Mouse (Mus musculus) CH12.LX (cell line): Measurements from ENCODE around the gene Mroh8. TPM values are rescaled to one million over a fixed set of nuclear protein-coding genes. Genes with fewer than 3 reads are reported as not detected.

ENCODE experiments used
- DNase-seq: peaks from one replicate; pipeline ENCODE4 v3.0.0-alpha.2; 2013; ENCODE audit errors: extremely low read depth
- H3K27ac ChIP-seq: 2 replicates; pipeline ENCODE4 v1.5.1; 2012; ENCODE audit warnings: low read depth, mild to moderate bottlenecking, control low read depth, moderate library complexity; ENCODE audit not compliant: insufficient read depth
- H3K27me3 ChIP-seq: replicated peaks from 2 replicates; pipeline ENCODE3; 2012; ENCODE audit warnings: inconsistent platforms
- H3K36me3 ChIP-seq, 2 experiments: replicated peaks in 1 of 2; 2 replicates each; pipeline versions ENCODE3 to v1.6.1; 2012; ENCODE audit warnings: inconsistent platforms in 1 of 2, low read length in 1 of 2, mild to moderate bottlenecking in 1 of 2, mixed read lengths in 1 of 2, moderate library complexity in 1 of 2; ENCODE audit not compliant: control insufficient read depth in 1 of 2, insufficient read depth in 1 of 2
- H3K4me1 ChIP-seq, 2 experiments: 2 replicates each; pipeline ENCODE4 v1.6.1; 2012; ENCODE audit warnings: inconsistent platforms in 1 of 2, moderate library complexity in 1 of 2; ENCODE audit not compliant: insufficient read depth in 2 of 2, control insufficient read depth in 1 of 2
- H3K4me2 ChIP-seq: 2 replicates; pipeline ENCODE4 v1.6.1; 2012; ENCODE audit warnings: low read depth, mild to moderate bottlenecking, control low read depth; ENCODE audit not compliant: poor library complexity, insufficient read depth, severe bottlenecking
- H3K4me3 ChIP-seq, 3 experiments: fragments of 150-350 bp in 1 of 3; sonication (generic) in 1 of 3; replicated peaks in 1 of 3; 2 replicates each; pipeline versions ENCODE3 to v1.5.1; 2011 to 2012; ENCODE audit warnings: low read depth in 2 of 3, low read length in 2 of 3, mild to moderate bottlenecking in 2 of 3, moderate library complexity in 2 of 3, control low read depth in 1 of 3, improper control_type of control experiment in 1 of 3, inconsistent platforms in 1 of 3, mixed read lengths in 1 of 3; ENCODE audit not compliant: poor library complexity in 1 of 3
- H3K79me2 ChIP-seq: replicated peaks from 2 replicates; pipeline ENCODE4 v1.6.1; 2012; ENCODE audit warnings: mild to moderate bottlenecking, moderate library complexity; ENCODE audit not compliant: control insufficient read depth, poor library complexity, insufficient read depth, severe bottlenecking; ENCODE audit errors: extremely low read depth
- H3K9ac ChIP-seq: 2 replicates; pipeline ENCODE4 v1.6.1; 2012; ENCODE audit warnings: low read depth, mild to moderate bottlenecking, control low read depth, moderate library complexity; ENCODE audit not compliant: insufficient read depth
- H3K9me3 ChIP-seq: replicated peaks from 2 replicates; pipeline ENCODE3; 2012; ENCODE audit warnings: low read length, inconsistent platforms, mixed read lengths
- BHLHE40 ChIP-seq: IDR thresholded peaks from 2 replicates; pipeline ENCODE4 v1.6.1; 2011; ENCODE audit warnings: mild to moderate bottlenecking, low read depth, low read length, improper control_type of control experiment
- CHD1 ChIP-seq: IDR thresholded peaks from 2 replicates; pipeline ENCODE4 v1.6.1; 2012; ENCODE audit warnings: low read depth, low read length, improper control_type of control experiment, inconsistent platforms
- ELF1 ChIP-seq: IDR thresholded peaks from 2 replicates; pipeline ENCODE4 v1.6.1; 2014; ENCODE audit warnings: low read depth, mild to moderate bottlenecking, inconsistent platforms, low read length, improper control_type of control experiment
- GABPA ChIP-seq: IDR thresholded peaks from 2 replicates; pipeline ENCODE4 v1.6.1; 2012; ENCODE audit warnings: low read depth, low read length, improper control_type of control experiment, inconsistent platforms; ENCODE audit not compliant: insufficient replicate concordance
- IRF4 ChIP-seq: IDR thresholded peaks from 2 replicates; pipeline ENCODE4 v1.6.1; 2014; ENCODE audit warnings: low read depth, mild to moderate bottlenecking, inconsistent platforms, low read length, improper control_type of control experiment
- JUN ChIP-seq: IDR thresholded peaks from 2 replicates; pipeline ENCODE4 v1.6.1; 2011; ENCODE audit warnings: low read depth, mild to moderate bottlenecking, low read length, improper control_type of control experiment, moderate library complexity; ENCODE audit not compliant: insufficient read depth
- JUND ChIP-seq: conservative IDR thresholded peaks from 2 replicates; pipeline ENCODE4 v1.6.1; 2011; ENCODE audit warnings: low read depth, low read length, improper control_type of control experiment
- MAFK ChIP-seq: IDR thresholded peaks from 2 replicates; pipeline ENCODE4 v1.6.1; 2011; ENCODE audit warnings: low read length, improper control_type of control experiment; ENCODE audit not compliant: insufficient replicate concordance
- MAX ChIP-seq: IDR thresholded peaks from 2 replicates; pipeline ENCODE4 v1.6.1; 2011; ENCODE audit warnings: low read length, improper control_type of control experiment
- MXI1 ChIP-seq: IDR thresholded peaks from 2 replicates; pipeline ENCODE4 v1.6.1; 2011; ENCODE audit warnings: mild to moderate bottlenecking, low read depth, low read length, improper control_type of control experiment
- MYC ChIP-seq: IDR thresholded peaks from 2 replicates; pipeline ENCODE4 v1.6.1; 2011; ENCODE audit warnings: low read depth, mild to moderate bottlenecking, improper control_type of control experiment, low read length
- SIN3A ChIP-seq: IDR thresholded peaks from 2 replicates; pipeline ENCODE4 v1.6.1; 2012; ENCODE audit warnings: low read length, improper control_type of control experiment, inconsistent platforms
- TBP ChIP-seq: conservative IDR thresholded peaks from 2 replicates; pipeline ENCODE4 v1.6.1; 2011; ENCODE audit warnings: low read depth, low read length, improper control_type of control experiment
- TCF12 ChIP-seq: IDR thresholded peaks from 2 replicates; pipeline ENCODE4 v1.6.1; 2014; ENCODE audit warnings: low read depth, mild to moderate bottlenecking, inconsistent platforms, low read length, improper control_type of control experiment
- ZNF384 ChIP-seq: IDR thresholded peaks from 2 replicates; pipeline ENCODE4 v1.6.1; 2012; ENCODE audit warnings: low read depth, low read length, improper control_type of control experiment, inconsistent platforms
- dilution Hi-C: fragments of 300-500 bp; cut with MboI; formaldehyde crosslinking; loops from 2 replicates; pipeline ENCODE4 v1.14.3; 2020; ENCODE audit warnings: low sequenced_read_pairs; ENCODE audit not compliant: extremely low pct_unique_long_range_greater_than_20kb, extremely low pct_ligation_motif_present
- in situ Hi-C: fragments of 300-500 bp; cut with MboI; formaldehyde crosslinking; loops from 3 replicates; pipeline ENCODE4 v1.14.3; 2019; ENCODE audit warnings: low sequenced_read_pairs, low pct_ligation_motif_present, low pct_unique_long_range_greater_than_20kb, mixed read lengths
- polyA plus RNA-seq: library from polyadenylated mRNA; unstranded; fragments of >175 nt; gene quantifications from 2 replicates; pipeline ENCODE4 v1.2.1, GENCODE M21; 2012; ENCODE audit warnings: low read depth; ENCODE audit not compliant: insufficient read length
- total RNA-seq, 2 experiments: library from RNA; depleted of rRNA; stranded (reverse); fragments of 300-350 nt in 1 of 2; fragments of >200 nt in 1 of 2; gene quantifications; 2 replicates each; pipeline ENCODE4 v1.2.3; 2012 to 2014

The Mroh8 gene
- total and polyA plus RNA-seq, 3 experiments = 0.25 to 0.41 TPM; not detected in 1

GRCm38 (mm10) chr2:157203026-157203425, 76.3 kb downstream of the Mroh8 start:
- Histone ChIP-seq H3K4me3 (peak overlapping the region in 2 of 3 experiments; percentile 26 to 64), H3K9me3 (peaks cover 12% of the 10 kb centered on the region)
- DNase-seq = no peak
- no peak for TF ChIP-seq JUND
- no peak for TF ChIP-seq MAFK
- TF ChIP-seq CHD1 = no peak
- TF ChIP-seq BHLHE40 = no peak
- TF ChIP-seq ZNF384 = peak; percentile 53
- no peak for TF ChIP-seq TBP
- TF ChIP-seq TCF12 = no peak
- TF ChIP-seq SIN3A = no peak
- TF ChIP-seq, all 38 proteins: peak for 1
- dilution Hi-C loops (no loop called here), in situ Hi-C loops (loop anchor here (10.0 kb wide), 2 partner anchors 132 to 372 kb away; partner anchors contain the start of gene Blcap)
- Histone ChIP-seq H3K27ac (no peak overlapping the region), H3K79me2 (peaks cover 14% of the 10 kb centered on the region), H3K9ac (peak overlapping the region; percentile 92; the same call in 1 of the 2 replicates), H3K4me2 (peak overlapping the region; percentile 84), H3K27me3 (no peaks in the 10 kb centered on the region), H3K36me3 (peaks cover 11 to 18% of the 10 kb centered on the region in 2 experiments), H3K4me1 (peaks cover 0 to 15% of the 10 kb centered on the region in 2 experiments; a peak in 2 of 4 replicates)

GRCm38 (mm10) chr2:157202361-157202760, 77.0 kb downstream of the Mroh8 start:
- dilution Hi-C loops = no loop called here
- TF ChIP-seq MXI1 (peak; percentile 37; the same call in 1 of the 2 replicates), IRF4 (peak; percentile 31; the same call in 1 of the 2 replicates), JUN (no peak), CHD1 (no peak), TCF12 (no peak), GABPA (no peak), MAX (0 out of 2 replicates have a peak, but pooled peaks have one; percentile 52), MYC (0 out of 2 replicates have a peak, but pooled peaks have one; percentile 58), ELF1 (0 out of 2 replicates have a peak, but pooled peaks have one; percentile 13)
- H3K79me2 ChIP-seq = peaks cover 14% of the 10 kb centered on the region
- H3K27ac ChIP-seq = peak overlapping the region; percentile 54
- in situ Hi-C loops = loop anchor here (10.0 kb wide), 2 partner anchors 132 to 372 kb away; partner anchors contain the start of gene Blcap
- H3K9ac ChIP-seq = peak overlapping the region; percentile 92
- peaks cover 14 to 24% of the 10 kb centered on the region in 2 experiments for H3K36me3 ChIP-seq
- no peaks in the 10 kb centered on the region for H3K27me3 ChIP-seq
- peak; percentile 24 for DNase-seq
- H3K4me2 ChIP-seq = peak overlapping the region; percentile 84
- H3K9me3 ChIP-seq = peaks cover 8% of the 10 kb centered on the region
- H3K4me1 ChIP-seq = peaks cover 0 to 15% of the 10 kb centered on the region in 2 experiments; a peak in 2 of 4 replicates
- H3K4me3 ChIP-seq = peak overlapping the region; percentile 10 to 46 (median 44)
